Mouse (Mus musculus) left cerebral cortex, postnatal 10 days (tissue): ENCODE results near the gene Rtp4. TPM values are rescaled to one million over a fixed set of nuclear protein-coding genes. Genes with fewer than 3 reads are reported as not detected.

Source experiments
- DNase-seq, 2 experiments: peaks; one replicate each; pipeline ENCODE4 v3.0.0; 2021 to 2022; ENCODE audit warnings: low spot score in 2 of 2, mixed read lengths in 1 of 2; ENCODE audit errors: extremely low spot score in 1 of 2
- intact Hi-C: fragments of 180-260 bp; cut with DNase I; formaldehyde crosslinking; loops from one replicate; pipeline ENCODE4 v1.15.1; 2025
- total RNA-seq, 2 experiments: library from RNA; stranded (reverse); gene quantifications; 2 replicates each; pipeline ENCODE4 v1.2.3; 2021

The Rtp4 gene
- total RNA-seq, 2 experiments from 2014 or later: 1.7 TPM; not detected in 1

GRCm38 (mm10) chr16:23550981-23551582 is 31.0 kb downstream of the Rtp4 start:
- DNase-seq: no peak
- intact Hi-C loops: loop anchor here (1.0 kb wide), 2 partner anchors 347 to 402 kb away; no protein-coding TSS in a partner anchor

- intact Hi-C loops: no loop called here
- DNase-seq: no peak
These were observed 34.6 kb downstream of the Rtp4 start for GRCm38 (mm10) chr16:23554673-23555072.

GRCm38 (mm10) chr16:23557195-23557594 is 37.1 kb downstream of the Rtp4 start:
- DNase-seq: no peak
- intact Hi-C loops: no loop called here

- no peak for DNase-seq
- intact Hi-C loops: no loop called here
These were observed 37.6 kb downstream of the Rtp4 start for GRCm38 (mm10) chr16:23557669-23558068.

- DNase-seq: no peak
- intact Hi-C loops: no loop called here
These were observed 48.4 kb downstream of the Rtp4 start for GRCm38 (mm10) chr16:23568369-23568958.

- intact Hi-C loops: no loop called here
- DNase-seq: no peak
These were observed 54.5 kb downstream of the Rtp4 start for GRCm38 (mm10) chr16:23574561-23574960.

- intact Hi-C loops: no loop called here
- DNase-seq: no peak
These were observed 71.3 kb downstream of the Rtp4 start for GRCm38 (mm10) chr16:23591119-23592105.

GRCm38 (mm10) chr16:23592501-23592900 is 72.4 kb downstream of the Rtp4 start:
- no peak for DNase-seq
- intact Hi-C loops: no loop called here

- intact Hi-C loops: no loop called here
- no peak for DNase-seq
These were observed 76.6 kb downstream of the Rtp4 start for GRCm38 (mm10) chr16:23596696-23597095.

- DNase-seq: no peak
- intact Hi-C loops: no loop called here
These were observed 77.9 kb downstream of the Rtp4 start for GRCm38 (mm10) chr16:23597968-23598367.

GRCm38 (mm10) chr16:23606220-23606619 is 86.1 kb downstream of the Rtp4 start:
- no peak for DNase-seq
- intact Hi-C loops: no loop called here

- intact Hi-C loops: no loop called here
- no peak for DNase-seq
These were observed 86.6 kb downstream of the Rtp4 start for GRCm38 (mm10) chr16:23606651-23607050.

GRCm38 (mm10) chr16:23607911-23608410 is 87.9 kb downstream of the Rtp4 start:
- intact Hi-C loops: no loop called here
- DNase-seq: no peak

- intact Hi-C loops: no loop called here
- no peak for DNase-seq
These were observed 89.7 kb downstream of the Rtp4 start for GRCm38 (mm10) chr16:23609748-23610185.

- intact Hi-C loops: no loop called here
- no peak for DNase-seq
These were observed 104.1 kb downstream of the Rtp4 start for GRCm38 (mm10) chr16:23624205-23624604.

- no peak for DNase-seq
- intact Hi-C loops: no loop called here
These were observed 111.4 kb downstream of the Rtp4 start for GRCm38 (mm10) chr16:23631531-23631930.

GRCm38 (mm10) chr16:23632681-23633080 is 112.6 kb downstream of the Rtp4 start:
- intact Hi-C loops: no loop called here
- DNase-seq: no peak

- intact Hi-C loops: no loop called here
- DNase-seq: no peak
These were observed 132.9 kb downstream of the Rtp4 start for GRCm38 (mm10) chr16:23653028-23653427.

GRCm38 (mm10) chr16:23653479-23653878 is 133.4 kb downstream of the Rtp4 start:
- intact Hi-C loops: no loop called here
- no peak for DNase-seq
